Mouse (Mus musculus) right cerebral cortex, postnatal 36 days (tissue): ENCODE results near the gene Olfr911-ps1.

Source experiments
- DNase-seq, 2 experiments: peaks; one replicate each; pipeline ENCODE4 v3.0.0; 2022; ENCODE audit warnings: low spot score in 2 of 2, mixed read lengths in 1 of 2

Olfr911-ps1 gene

DNA sequence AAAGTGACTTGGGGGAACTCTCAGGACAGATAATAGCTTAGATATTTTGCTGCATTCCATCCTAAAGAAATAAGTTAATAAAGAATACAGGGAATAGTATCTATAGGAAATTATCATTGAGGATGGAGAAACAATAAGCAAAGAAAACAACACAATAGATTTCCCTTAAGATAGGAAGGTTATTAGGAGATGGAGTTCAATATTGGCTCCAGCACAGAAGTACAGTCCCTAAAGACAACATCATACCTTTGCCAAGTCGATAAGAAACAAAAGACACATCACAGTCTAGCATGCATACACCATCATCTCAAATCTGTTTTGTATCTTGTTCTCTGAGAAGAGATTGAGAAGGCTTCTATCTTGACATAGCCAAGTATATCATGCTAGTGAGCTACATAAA, at the start of gene Olfr911-ps1:
Gene Olfr911-ps1, plus strand, starts transcription at position 301 of the 400 bp plus-strand sequence.
- no peak for DNase-seq

- DNase-seq = no peak
These were observed 34.6 kb upstream of the Olfr911-ps1 start, which contains the start of gene Olfr906 for GRCm38 (mm10) chr9:38486785-38487184. Olfr906 (plus strand) TSS chr9:38487085.

DNA sequence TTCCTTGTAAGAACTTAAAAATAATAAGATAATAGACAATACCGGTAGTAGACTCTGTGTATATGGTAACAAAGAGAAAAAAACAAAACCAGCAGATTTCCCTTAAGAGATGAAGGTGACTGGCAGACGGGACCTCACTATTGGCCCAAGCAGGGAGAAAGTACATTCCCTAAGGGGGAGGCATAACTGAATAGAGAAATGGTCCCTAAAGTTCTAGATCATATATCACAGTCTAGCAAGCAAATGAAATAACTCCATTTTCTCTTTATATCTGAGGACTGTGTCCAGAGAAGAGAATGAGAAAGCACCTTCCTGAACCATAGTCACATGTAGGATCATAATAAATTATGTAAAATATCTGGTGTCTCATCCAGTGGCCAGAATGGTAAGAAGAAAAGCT, 25.9 kb upstream of the Olfr911-ps1 start, which contains the start of gene Olfr907:
Gene Olfr907, plus strand, starts transcription at position 301 of the 400 bp plus-strand sequence.
- DNase-seq = no peak

DNA sequence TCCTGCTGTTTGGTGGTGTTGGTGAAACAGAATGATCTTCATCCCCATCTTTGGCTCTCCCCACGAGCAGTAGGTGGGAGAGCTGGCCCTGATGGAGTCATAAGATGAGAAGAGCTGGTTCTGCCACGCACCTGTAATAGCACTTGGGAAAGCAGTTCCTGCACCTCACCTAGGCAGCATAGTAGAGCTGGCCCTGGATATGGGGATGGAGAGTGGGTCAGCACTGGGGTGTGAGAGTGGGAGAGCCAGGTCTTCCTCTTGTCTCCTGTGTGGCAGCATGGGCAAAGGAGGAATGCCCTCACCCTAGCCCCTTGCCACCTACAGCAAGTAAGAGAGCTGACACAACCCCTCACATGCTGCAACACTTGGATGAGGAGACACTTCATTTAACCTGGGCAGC, 9.0 kb upstream of the Olfr911-ps1 start:
- no peak for DNase-seq

GRCm38 (mm10) chr9:38537549-38537948, 16.2 kb downstream of the Olfr911-ps1 start, which contains the start of gene Olfr910:
Olfr910 (plus strand) TSS chr9:38537849.
- DNase-seq = no peak
